Mouse (Mus musculus) retina, embryonic 14.5 days (tissue): ENCODE data around the gene Tcstv1.
"Not testable (repeated sequence)": the region's sequence is repeated elsewhere in the genome, so short reads cannot be mapped to it uniquely, and the experiment has no call there.

Experiments used
- DNase-seq: peaks from one replicate; pipeline ENCODE4 v3.0.0-alpha.2; 2015; ENCODE audit warnings: low spot score

The Tcstv1 gene

DNA sequence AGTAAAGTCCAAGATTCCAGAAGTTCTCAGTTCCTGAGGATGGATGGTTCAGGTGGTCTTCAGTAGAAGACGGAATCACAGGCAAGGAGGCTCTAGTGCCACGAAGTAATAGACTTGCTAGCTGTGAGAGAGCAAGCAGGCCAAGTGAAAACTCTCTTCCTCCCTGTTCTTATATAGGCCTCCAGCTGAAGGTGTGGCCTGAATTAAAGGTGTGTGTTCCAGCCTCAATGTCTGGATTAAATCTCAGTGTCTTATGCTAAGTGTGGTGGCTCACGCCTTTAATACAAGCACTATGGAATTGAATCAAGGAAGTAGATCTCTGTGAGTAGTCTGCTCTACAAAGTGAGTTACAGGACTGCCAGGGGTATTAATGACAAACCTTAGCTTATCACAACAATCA, at the start of gene Tcstv1:
Gene Tcstv1, minus strand, starts transcription at position 101 of the 400 bp plus-strand sequence.
- DNase-seq = not testable (repeated sequence)

DNA sequence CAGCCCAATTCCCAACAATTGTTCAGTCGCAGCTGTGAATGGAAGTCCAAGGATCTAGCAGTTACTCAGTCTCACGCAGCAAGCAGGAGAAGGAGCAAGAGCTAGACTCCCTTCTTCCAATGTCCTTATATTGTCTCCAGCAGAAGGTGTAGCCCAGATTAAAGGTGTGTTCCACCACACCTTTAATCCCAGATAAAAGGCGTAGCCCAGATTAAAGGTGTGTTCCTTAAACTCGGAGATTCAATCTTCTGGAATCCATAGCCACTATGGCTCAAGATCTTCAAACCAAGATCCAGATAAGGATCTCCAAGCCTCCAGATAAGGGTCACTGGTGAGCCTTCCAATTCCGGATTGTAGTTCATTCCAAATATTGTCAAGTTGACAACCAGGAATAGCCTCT, 34.6 kb upstream of the Tcstv1 start, which contains the start of gene Gm21761:
Gene Gm21761, minus strand, starts transcription at position 101 of the 400 bp plus-strand sequence.
- not testable (repeated sequence) for DNase-seq

DNA sequence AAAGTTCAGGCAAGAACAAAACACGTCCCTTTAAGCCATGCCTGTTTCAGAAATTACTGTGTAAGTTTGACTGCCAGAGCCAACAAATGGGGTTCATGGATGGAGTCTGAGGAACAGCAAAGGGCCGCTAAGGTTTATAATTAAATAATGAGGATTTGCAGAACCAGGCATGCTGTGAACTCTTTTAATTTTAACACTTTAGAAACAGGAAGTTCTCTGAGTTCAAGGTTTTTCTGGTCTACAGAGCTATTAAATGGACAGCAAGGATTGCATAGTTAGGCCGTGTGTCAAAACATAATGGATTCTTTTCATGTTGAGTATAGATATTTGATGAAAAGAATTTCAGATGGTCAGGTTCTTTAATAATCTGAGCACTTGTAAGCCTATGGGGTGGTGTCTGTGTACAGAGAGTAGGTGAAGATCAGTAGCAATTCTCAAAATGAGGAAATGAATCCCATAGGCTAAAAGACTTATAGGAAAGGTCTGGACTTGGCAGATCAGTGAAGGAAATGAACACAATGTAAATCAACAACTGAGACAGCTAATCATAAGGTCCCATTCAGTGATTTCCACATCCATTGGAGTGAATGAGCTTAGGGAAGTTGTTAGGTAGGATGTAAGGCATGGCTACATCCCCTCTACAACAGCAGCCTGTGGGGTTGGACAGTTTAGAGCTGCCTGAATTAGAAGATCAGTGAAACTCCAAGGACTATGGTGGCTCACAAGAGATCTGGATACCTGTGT, 30.2 kb upstream of the Tcstv1 start:
- DNase-seq = not testable (repeated sequence)

DNA sequence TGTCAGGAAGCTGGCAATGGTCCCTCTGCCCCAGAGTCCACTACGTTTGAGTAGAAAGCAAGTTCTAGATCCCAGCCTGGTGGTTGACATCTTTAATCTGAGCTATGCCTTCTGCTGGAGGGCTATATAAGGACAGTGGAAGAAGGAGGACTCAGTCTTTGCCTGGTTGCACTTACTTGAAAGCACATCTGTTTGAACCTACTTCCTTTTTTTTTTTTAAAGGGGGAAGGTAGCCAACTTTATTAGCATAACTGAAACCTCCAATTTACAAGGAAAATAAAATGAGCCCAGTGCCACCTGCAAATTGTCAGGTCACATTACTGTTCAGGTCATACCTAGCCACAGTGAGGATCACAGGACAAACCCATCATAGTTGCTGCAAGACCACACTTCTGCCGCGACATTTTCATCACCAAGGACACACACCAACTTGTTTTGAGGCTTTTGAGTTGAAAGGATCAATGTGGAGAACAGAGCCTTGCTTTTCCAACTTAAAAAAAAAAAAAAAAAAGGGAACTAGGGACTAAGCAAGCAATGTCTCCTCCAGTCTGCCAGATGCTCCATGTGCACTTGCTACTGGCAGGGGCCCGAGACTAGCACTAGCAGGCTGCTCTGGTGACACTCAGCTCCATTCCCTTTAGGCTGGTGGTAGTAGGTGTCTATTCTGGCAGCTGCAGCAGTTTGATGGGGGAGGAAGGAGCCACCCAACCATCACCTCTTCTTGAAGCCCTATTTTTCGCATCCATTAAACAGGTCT, 22.6 kb upstream of the Tcstv1 start:
- not testable (repeated sequence) for DNase-seq

DNA sequence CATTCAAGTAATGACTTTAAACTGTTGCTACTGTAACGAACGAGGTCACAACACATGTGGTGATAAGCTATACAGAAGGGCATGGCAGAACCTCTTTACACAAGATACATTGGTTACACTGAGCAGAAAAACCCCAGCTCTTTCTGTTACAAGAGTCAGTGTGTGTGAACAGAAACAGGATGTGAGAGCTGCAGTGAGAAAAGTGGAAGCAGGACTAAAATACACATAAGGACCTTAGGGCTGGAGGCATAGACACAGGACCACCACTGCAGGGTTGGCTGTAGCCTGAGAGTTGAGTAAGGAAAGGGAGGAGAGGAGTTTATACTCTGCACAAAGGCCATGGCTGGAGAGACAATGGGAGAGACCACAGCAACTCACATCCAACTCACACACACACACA, 21.9 kb upstream of the Tcstv1 start:
- not testable (repeated sequence) for DNase-seq

DNA sequence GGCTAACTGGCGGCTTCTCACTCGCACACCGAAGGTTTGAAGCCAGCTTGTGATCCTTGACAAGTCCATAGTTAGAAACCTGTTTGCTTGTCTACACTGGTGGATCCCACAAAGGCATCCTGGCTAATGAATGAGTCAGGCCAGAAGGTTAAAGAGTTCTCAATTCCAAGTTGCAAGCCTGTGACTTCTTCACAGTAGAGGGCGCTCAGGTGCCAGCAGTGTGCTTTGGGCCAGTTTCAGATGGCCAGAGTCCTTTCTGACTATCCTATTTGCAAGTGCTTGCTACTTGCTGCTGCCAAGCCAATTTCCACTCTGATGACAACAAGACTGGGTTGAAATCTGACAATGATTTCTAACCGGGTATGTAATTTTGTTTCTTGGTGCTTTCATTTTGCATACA, 4.0 kb upstream of the Tcstv1 start:
- not testable (repeated sequence) for DNase-seq

DNA sequence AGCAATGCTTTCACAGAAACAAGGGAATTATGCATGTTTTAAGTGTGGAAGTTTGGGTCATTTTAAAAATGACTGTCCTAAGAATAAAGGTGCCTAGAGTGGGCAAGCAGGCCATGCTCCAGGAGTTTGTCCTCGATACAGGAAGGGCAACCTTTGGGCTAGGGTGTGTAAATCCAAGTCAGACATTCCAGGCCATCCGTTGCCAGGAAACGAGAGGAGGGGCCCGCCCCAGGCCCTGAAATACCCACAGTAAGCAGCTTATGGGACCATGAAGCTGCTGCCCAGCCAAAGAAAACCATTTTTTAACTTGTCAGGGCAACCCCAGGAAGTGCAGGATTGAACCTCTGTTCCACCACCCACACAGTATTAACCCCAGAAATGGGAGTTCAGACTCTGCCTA, 7.7 kb downstream of the Tcstv1 start:
- not testable (repeated sequence) for DNase-seq

DNA sequence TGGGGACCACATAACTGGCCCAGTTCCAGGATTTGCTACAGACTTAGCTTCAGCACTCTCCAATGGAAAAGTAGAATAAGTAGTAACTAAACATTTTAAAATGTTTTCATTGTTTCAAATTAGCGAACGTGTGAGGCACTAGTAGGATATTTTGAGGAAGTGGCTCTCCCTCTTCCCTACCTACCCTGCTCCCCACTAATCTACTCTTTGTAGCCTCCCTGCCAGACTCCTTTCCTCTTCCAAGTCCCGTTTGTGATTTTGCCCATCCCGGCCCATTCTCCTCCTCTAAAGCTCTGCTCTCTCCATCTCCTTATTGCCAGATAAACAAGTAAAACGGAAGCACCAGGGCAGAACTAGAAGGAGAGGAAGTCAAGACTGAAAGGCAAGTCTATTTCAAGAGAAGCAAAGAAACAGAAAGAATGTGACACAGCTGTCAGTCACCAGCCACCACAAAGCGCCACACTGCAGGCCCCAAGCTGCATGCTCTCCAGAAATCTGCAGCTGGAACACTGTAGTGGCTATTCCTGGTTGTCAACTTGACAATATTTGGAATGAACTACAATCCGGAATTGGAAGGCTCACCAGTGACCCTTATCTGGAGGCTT, 30.1 kb downstream of the Tcstv1 start:
- DNase-seq = not testable (repeated sequence)

DNA sequence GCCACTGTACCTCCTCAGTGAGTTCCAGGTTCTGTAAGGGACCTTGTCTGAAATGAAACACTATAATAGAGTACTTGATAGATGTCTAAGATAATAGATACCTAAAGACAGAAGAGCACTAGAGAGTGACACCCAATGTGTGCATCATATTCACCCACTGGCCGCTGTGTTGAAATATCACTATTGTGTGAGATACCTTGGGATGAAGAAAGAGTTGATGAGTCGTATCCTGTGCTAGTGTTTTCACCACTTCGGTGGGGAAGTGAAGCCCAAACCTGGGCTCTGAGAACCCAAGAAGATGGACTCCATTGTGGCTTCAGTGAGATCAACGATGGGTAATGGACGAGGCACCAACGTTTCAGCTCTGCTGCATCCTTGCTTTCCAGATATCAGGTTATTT, 32.2 kb downstream of the Tcstv1 start:
- not testable (repeated sequence) for DNase-seq
